Mouse (Mus musculus) R1 (cell line): Measurements from ENCODE around the gene Gm20422.

Source experiments
- DNase-seq: peaks from one replicate; pipeline ENCODE4 v3.0.0-alpha.2; 2018; ENCODE audit warnings: low read depth, low spot score

Gene Gm20422

DNA sequence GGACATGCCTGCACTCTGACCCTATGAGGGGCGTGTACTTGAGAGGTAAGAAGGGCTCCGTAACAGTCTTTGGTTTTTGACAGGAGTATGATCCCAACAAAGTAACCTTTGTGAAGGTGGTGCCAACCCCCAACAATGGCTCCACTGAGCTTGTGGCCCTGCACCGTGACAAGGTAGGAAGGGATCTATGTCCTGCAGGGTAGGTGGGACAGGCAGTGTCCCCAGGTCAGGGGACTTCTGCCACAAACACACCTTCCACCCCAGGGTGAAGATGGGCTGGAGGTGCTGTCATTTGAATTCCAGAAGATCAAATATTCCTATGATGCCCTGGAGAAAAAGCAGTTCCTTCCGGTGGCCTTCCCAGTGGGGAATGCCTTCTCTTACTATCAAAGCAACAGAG lies 19.0 kb upstream of the Gm20422 start:
- no peak for DNase-seq

- peak; percentile 69 for DNase-seq
These were observed 16.9 kb upstream of the Gm20422 start for GRCm38 (mm10) chr8:69791415-69792068.

DNA sequence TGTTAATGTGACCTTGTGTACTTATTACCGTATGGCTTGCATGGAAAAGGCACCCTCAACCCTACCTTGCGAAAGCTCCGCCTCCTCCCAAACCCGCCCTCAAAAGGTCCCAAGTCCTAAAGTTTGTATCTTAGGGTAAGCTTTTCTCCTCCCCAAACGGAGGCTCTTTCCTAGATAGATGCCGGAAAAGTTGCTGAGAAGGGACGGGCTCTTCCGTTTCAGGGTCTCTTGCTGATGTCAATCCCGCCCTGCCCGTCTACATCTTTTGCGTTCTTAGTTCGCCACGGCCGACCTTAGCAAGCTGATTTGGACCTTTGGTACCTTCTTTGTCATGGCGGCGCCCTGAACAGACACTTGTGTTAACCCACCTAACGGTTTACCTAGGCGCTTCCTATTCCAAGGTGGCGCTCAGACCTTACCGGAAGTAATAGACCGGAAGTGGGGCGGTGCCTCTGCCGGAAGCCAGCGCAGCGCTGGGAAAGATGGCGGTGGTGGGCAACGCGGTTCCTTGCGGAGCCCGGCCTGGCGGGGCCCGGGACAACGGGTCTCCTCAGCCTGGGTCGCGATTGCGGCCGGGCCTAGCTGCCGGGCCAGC lies 16.2 kb upstream of the Gm20422 start, which contains the start of the genes Atp13a1 and Zfp866:
Gene Atp13a1, plus strand, starts transcription at position 391 of the 595 bp plus-strand sequence.
Gene Zfp866, minus strand, starts transcription at position 406 of the 595 bp plus-strand sequence.
- peak; percentile 97 for DNase-seq

DNA sequence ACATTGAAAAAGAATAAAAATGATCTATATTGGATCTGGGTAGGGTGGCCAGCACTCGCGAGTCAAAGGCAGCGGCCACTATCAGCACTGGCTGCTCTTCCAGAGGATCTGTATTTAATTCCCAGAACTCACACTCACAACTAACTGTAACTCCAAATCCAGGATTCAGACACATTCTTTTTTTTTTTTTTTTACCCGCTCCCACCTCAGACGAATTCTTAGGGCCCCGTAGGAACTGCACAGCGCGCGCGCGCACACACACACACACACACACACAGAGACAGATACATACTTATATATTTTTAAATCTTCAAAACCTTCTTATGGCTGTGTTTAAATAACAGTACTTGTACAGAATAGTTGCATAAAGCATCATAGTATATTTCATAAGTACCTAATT lies 15.7 kb upstream of the Gm20422 start:
- no peak for DNase-seq

- DNase-seq = peak; percentile 19
These were observed 15.0 kb upstream of the Gm20422 start for GRCm38 (mm10) chr8:69789731-69790130.

GRCm38 (mm10) chr8:69789105-69789504 lies 14.4 kb upstream of the Gm20422 start:
- no peak for DNase-seq

GRCm38 (mm10) chr8:69777111-69777510 lies 2.4 kb upstream of the Gm20422 start:
- DNase-seq = peak; percentile 80

GRCm38 (mm10) chr8:69775149-69775534 lies 456 bp upstream of the Gm20422 start:
- DNase-seq = no peak

- DNase-seq = no peak
These were observed 2.6 kb downstream of the Gm20422 start for GRCm38 (mm10) chr8:69772106-69772505.

DNA sequence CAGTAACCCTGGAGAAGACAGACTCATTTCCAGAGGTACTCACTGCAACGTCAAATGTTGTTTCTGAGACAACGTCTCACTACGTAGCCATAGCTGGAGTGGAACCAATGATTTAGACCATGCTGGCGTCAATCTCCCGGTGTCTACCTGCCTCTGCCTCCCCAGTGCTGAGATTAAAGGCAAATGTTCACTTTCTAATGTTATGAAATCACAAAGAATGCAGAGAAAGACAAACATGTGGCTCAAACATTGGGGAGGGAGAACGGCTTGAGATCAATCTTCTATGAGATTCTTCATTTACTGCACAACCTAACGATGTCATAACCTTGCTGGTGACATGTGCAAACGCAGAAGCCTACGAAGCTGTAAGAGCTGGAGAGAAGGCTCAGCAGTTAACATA lies 3.5 kb downstream of the Gm20422 start:
- no peak for DNase-seq

DNA sequence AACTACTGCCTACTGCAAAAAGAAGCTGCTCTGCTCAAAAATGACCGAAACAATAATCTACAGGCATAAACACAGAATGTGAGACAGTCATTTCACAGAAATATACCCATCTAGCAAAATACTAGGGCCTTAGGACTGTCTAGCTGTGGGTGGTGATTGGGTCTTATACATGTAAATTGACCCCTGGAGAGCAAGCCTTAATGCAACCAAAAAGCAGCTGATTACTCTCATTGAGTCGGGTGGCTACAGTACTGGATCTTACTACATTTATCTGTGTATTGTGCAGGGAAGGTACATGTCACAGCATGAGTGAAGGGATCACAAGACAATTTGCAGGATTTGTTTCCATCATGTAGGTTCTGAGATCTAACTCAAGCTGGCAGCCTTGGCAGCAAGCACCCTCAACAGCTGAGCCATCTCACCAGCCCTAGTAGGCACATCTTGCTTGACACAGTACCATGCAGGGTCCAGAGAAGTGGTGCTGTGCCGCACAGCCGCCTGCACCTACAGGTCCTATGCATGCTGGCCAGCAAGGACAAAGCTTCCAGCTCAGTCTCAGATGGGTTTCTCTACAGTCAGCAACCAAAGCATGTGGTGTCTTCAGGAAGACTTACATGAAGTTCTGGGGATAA lies 12.8 kb downstream of the Gm20422 start:
- peak; percentile 62 for DNase-seq

- no peak for DNase-seq
These were observed 16.4 kb downstream of the Gm20422 start for GRCm38 (mm10) chr8:69758316-69758715.

- no peak for DNase-seq
These were observed 22.2 kb downstream of the Gm20422 start for GRCm38 (mm10) chr8:69752437-69752836.

DNA sequence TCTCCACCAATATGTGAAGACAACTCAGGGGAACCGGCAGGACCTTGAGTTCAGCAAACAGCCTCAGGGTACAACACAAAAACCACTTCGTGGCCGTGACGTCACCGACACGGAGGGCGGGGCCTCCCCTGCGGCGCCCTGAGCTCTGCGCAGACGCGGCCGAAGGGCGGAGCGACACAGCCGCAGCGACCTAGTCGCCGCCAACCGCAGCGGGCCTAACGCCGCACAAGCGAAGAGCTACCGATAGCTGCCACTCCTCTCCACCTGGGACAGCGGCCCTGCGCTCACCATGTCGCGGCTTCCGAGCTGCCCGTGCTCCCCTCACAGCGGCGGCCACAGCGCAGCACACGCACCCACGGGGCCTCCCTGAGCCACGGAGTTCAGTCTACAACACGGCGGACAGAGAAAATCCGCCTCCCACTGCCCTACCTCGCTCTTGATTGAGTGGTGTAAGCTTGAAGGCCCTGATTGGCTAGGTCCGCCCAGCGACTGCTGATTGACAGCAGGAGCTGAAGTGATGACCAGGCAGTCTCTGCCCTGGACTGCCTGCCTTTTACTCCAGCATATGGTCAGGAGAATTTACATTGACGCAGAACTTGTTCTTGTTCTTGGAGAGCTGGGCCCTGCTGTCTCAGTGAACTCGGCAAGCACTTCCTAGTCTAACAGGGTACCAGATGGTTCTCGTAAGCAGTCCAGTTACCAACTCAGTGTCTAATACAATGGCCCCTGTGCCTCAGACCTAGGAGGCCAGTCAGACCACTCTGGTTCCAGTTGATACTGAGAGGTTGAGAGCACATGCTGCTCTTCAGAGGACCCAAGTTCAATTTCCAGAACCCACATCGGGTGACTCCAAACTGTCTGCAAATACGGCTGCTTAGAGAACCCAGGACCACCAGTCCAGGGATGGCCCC lies 24.9 kb downstream of the Gm20422 start, which contains the start of gene Zfp963:
Gene Zfp963, minus strand, starts transcription at position 427 of the 911 bp plus-strand sequence.
- DNase-seq = peak; percentile 96

- DNase-seq = peak; percentile 17
These were observed 33.5 kb downstream of the Gm20422 start for GRCm38 (mm10) chr8:69741231-69741630.

DNA sequence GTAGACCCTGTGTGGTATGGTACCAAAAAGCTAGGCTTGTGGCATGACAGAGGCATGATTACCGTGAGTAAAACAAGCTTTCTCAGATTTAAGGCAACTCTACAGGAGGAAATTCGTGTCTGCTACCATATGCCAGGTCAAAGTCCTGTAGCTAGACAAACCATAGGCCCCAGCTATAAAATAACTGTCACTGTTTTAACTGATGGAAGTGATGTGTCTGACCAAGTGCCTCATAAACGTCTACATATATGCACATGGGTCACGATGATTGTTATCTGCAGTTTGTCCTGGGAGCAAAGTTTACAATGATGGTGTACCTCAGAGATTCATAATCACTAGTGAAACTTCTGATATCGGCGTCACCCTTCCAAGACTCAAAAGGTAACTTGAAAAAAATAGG lies 33.9 kb downstream of the Gm20422 start:
- no peak for DNase-seq

GRCm38 (mm10) chr8:69735495-69735894 lies 39.2 kb downstream of the Gm20422 start:
- DNase-seq = no peak

DNA sequence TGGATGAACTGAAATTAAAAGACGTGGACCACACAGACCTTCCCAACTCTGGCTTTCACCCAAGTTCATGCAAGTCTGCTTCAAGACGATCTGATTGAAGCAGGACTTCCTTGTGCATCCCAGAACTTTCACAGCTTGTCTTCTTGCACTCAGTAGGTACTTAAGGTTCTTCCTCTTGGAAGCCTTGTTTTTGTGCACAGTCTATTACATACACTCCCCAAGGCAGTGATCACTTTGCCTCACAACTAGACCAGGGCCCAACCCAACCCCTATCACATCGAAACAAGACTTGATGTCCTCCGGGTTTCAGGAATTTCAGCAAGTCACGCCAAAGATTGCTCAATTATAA lies 57.5 kb downstream of the Gm20422 start:
- DNase-seq = no peak

DNA sequence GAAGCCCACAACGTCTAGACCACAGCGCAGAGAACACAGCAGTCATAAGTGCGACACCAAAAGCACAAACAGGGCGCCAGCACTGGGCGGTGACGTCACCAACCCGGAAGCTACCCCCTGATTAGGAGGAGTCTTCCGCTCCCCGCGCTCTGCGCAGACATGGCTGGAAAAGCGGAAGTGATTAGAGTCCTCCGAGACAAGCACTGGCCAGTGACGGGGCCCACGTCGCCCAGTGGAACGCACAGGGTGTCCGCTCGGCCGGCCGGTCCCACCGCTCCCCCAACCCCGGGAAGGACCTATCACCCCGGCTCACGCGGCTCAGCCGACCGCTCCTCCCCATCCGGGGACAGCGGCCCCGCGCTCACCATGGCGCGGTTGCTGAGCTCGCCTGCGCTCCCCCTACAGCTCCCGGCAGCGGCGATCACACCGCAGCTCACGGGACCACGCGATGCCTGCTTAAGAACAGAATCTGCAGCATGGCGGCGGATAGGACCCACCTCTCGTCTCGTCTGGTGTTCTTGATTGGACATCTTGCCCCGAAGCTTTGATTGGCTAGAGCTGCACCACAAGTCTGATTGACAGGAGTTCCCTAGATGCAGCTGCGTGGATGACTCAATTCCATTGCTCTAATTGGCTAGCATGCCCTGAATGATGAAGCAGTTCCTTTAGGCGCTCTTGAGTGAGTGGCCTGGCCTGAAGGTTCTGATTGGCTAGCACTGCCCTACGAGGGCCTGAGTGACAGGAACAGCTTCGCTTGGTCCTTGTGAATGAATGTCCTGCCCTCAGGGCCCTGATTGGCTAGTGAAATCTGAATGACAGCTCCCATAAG lies 58.1 kb downstream of the Gm20422 start:
- peak; percentile 99 for DNase-seq

DNA sequence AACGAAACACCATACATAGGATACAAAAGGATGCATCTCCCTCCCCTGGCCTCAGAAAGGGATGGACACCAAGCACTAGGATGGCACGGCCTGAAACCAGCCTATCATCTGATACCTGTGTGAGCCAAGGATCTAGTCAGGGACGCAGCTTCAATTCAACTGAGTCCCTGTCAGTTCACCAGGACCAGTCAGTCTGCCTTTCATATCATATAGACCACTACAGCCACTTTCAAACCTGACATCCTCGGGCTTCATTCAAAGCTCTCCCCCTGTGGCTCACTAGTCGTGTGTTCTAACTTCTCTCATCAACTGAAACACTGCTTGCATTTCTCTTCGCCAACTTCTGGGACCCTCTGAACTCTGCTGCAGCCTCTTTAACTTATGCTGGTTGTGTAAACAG lies 59.3 kb downstream of the Gm20422 start:
- no peak for DNase-seq

DNA sequence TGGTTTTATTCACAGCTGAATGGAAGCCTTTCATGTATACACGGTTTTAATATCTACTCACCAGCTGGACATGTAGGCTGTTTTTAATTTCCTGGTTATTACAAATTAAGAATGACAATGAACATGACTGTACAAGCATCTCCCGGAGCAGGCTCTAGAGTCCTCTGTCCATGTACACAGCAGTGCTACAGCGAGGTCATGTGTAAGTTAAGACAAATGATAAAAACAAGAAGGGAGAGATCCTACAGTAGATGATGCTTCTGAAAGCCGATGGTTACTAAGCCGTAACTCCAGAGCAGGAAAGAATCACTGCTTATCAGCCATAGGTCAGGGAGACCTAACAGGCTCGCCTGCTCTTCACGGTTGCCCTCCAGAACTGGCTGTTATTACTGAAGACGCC lies 61.2 kb downstream of the Gm20422 start:
- no peak for DNase-seq
